Mouse (Mus musculus) adrenal gland, postnatal 4 days (tissue): ENCODE measurements around the gene Chaf1a. TPM values are rescaled to one million over a fixed set of nuclear protein-coding genes. Genes with fewer than 3 reads are reported as not detected.

Experiments used
- DNase-seq, 2 experiments: peaks; one replicate each; pipeline ENCODE4 v3.0.0; 2021 to 2022; ENCODE audit warnings: low spot score in 2 of 2, mixed read lengths in 2 of 2
- total RNA-seq, 2 experiments: library from RNA; stranded (reverse); gene quantifications; 2 replicates each; pipeline ENCODE4 v1.2.3; 2021

Gene Chaf1a
- total RNA-seq, 2 experiments from 2014 or later, result 15.6 to 16.2 TPM

- no peak for DNase-seq
Observed at GRCm38 (mm10) chr17:56112743-56113142, 72.5 kb downstream of the Chaf1a start.

GRCm38 (mm10) chr17:56116193-56116592, 76.0 kb downstream of the Chaf1a start:
- DNase-seq, result no peak

GRCm38 (mm10) chr17:56117251-56117710, 77.0 kb downstream of the Chaf1a start, which contains the start of gene Plin5:
TSS of gene Plin5 (minus strand) at chr17:56117596.
- DNase-seq, result peak in 1 of 2 experiments; percentile 60

DNA sequence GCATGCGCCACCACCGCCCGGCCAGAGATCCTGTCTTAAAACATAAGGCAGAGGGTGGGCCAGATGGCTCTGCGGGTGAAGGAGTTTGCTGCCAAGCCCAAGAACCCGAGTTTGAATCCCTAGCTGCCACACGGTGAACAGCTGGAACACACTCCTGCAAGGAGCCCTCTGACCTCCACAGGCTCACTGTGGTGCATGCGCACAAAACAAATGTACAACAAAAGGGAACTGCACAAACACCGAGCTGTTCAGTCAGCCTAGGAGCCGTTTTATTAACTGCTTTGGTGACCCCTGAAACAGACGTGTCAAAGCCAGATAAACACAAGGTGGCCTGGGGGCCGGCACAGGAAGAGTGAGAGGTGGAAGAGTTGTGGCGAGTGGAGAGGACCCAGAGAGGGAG, 79.2 kb downstream of the Chaf1a start:
- DNase-seq, result no peak

DNA sequence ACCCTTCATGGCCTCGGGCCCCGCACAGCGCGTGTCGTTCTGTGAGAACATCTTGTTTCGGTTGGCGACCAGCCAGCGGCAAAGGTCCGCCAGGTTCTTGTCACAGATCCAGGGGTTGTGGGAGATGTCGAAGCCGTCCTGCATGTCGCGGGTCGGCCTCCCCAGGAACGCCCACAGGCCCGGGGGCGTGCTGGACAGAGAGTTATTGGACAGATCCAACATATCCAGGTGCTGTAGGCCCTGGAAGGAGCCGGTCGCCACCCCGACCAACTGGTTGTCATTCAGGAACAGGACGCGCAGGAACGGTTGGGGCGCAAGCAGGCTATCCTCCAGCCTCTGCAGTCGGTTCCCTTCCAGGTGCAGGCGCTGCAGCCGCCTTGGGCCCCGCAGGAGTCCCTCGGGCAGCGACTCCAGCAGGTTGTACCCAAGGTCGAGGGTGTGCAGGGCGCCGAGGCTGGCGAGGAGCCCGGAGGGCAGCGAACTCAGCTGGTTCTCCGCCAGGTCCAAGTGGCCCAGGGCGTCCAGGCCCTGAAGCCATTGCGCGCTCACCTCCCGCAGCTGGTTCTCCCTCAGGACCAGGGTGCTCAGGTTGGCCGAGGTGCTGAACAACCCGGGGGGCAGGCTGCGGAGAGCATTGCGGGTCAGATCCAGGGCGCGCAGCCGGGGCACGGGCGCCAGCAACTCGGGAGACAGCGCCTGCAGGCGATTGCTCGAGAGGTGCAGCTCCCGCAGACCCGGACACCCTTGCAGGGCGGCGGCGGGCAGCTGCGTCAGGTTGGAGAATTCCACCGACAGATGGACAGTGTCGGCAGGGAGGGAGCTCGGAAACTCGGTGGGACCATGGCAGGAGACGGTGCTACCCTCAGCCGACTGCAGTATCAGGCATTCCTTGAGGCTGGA, 80.0 kb downstream of the Chaf1a start:
- DNase-seq, result peak in 1 of 2 experiments; percentile 50

- DNase-seq, result no peak
Observed at GRCm38 (mm10) chr17:56121826-56122225, 81.6 kb downstream of the Chaf1a start, which contains the start of gene Lrg1. TSS of gene Lrg1 (minus strand) at chr17:56122001.

Other genes starting within 250 kb of the Chaf1a start
- 10 to 100 TPM; 11.7 to 13.1 TPM for gene Zfp119a, start 161.5 kb upstream of the Chaf1a start, total RNA-seq
- 10 to 100 TPM; 10.1 to 11.3 TPM for gene Zfp959, start 148.3 kb upstream of the Chaf1a start, total RNA-seq
- gene Zfp119b, start 90.9 kb upstream of the Chaf1a start, total RNA-seq, result 1 to 10 TPM; 7.2 to 8.0 TPM
- gene Ebi3, start 87.8 kb upstream of the Chaf1a start, total RNA-seq, result 1 to 10 TPM; 2.1 to 3.0 TPM
- 10 to 100 TPM; 22.7 to 26.9 TPM for gene Yju2, start 81.3 kb upstream of the Chaf1a start, total RNA-seq
- gene Shd, start 70.0 kb upstream of the Chaf1a start, total RNA-seq, result 10 to 100 TPM in 1 of 2 experiments, 1 to 10 TPM in 1; 7.3 to 16.9 TPM
- gene Fsd1, start 53.9 kb upstream of the Chaf1a start, total RNA-seq, result 1 to 10 TPM; 4.1 to 9.2 TPM
- gene Stap2, start 34.9 kb upstream of the Chaf1a start, total RNA-seq, result 1 to 10 TPM; 9.3 to 9.4 TPM
- 10 to 100 TPM; 91.6 to 91.9 TPM for gene Mpnd, start 34.7 kb upstream of the Chaf1a start, total RNA-seq
- gene Sh3gl1, start 3.8 kb upstream of the Chaf1a start, total RNA-seq, result 10 to 100 TPM; 66.3 to 67.4 TPM
- 10 to 100 TPM; 74.6 to 76.8 TPM for gene Ubxn6, start 34.6 kb downstream of the Chaf1a start, total RNA-seq
- gene Hdgfl2, start 39.2 kb downstream of the Chaf1a start, total RNA-seq, result 10 to 100 TPM; 73.1 to 85.1 TPM
- 10 to 100 TPM; 29.9 to 37.0 TPM for gene Plin4, start 69.4 kb downstream of the Chaf1a start, total RNA-seq
- gene Plin5, start 77.2 kb downstream of the Chaf1a start, total RNA-seq, result 10 to 100 TPM; 23.1 to 30.6 TPM
- 10 to 100 TPM in 1 of 2 experiments, 1 to 10 TPM in 1; 5.5 to 10.1 TPM for gene Lrg1, start 81.6 kb downstream of the Chaf1a start, total RNA-seq
- 10 to 100 TPM in 1 of 2 experiments, 1 to 10 TPM in 1; 9.6 to 12.2 TPM for gene Sema6b, start 99.9 kb downstream of the Chaf1a start, total RNA-seq
- gene Tnfaip8l1, start 122.0 kb downstream of the Chaf1a start, total RNA-seq, result 1 to 10 TPM; 8.0 to 9.2 TPM
- gene Mydgf, start 143.5 kb downstream of the Chaf1a start, total RNA-seq, result 10 to 100 TPM; 65.9 to 66.3 TPM
- gene Dpp9, start 178.5 kb downstream of the Chaf1a start, total RNA-seq, result 10 to 100 TPM; 34.4 to 37.3 TPM
- gene Fem1a, start 216.4 kb downstream of the Chaf1a start, total RNA-seq, result 10 to 100 TPM; 30.5 to 33.5 TPM
- gene Ticam1, start 236.3 kb downstream of the Chaf1a start, total RNA-seq, result 10 to 100 TPM; 21.0 to 22.2 TPM